Mouse (Mus musculus) ES-Bruce4 (cell line): ENCODE results near the gene Vps8.

Source experiments
- CTCF ChIP-seq: IDR thresholded peaks from one replicate; pipeline ENCODE4 v1.8.1; 2011; ENCODE audit warnings: low read depth, low read length
- POLR2A ChIP-seq: IDR thresholded peaks from one replicate; pipeline ENCODE4 v1.8.1; 2011; ENCODE audit warnings: low read length; ENCODE audit not compliant: insufficient read depth

GRCm38 (mm10) chr16:21664633-21665363, 241.9 kb downstream of the Vps8 start:
- TF ChIP-seq POLR2A: no peak
- TF ChIP-seq CTCF: no peak
